Mouse (Mus musculus) cortical plate, adult 2 months (tissue): ENCODE data around the gene Mrm1. TPM values are rescaled to one million over a fixed set of nuclear protein-coding genes. Genes with fewer than 3 reads are reported as not detected.
"Not testable (repeated sequence)": the region's sequence is repeated elsewhere in the genome, so short reads cannot be mapped to it uniquely, and the experiment has no call there.

Experiments used
- H3K27ac ChIP-seq: fragments of 200-500 bp; 2 replicates; pipeline ENCODE4 v1.5.1; 2012; ENCODE audit warnings: low read length, control low read depth, inconsistent platforms; ENCODE audit not compliant: insufficient read depth
- H3K4me1 ChIP-seq: fragments of 200-500 bp; 2 replicates; pipeline ENCODE4 v1.6.1; 2011; ENCODE audit warnings: low read length; ENCODE audit not compliant: control insufficient read depth, insufficient read depth
- H3K4me3 ChIP-seq: fragments of 200-500 bp; 2 replicates; pipeline ENCODE4 v1.5.1; 2011; ENCODE audit warnings: mild to moderate bottlenecking, low read length, control low read depth; ENCODE audit not compliant: insufficient read depth
- CTCF ChIP-seq: fragments of 200-500 bp; IDR thresholded peaks from 2 replicates; pipeline ENCODE4 v1.5.1; 2011; ENCODE audit warnings: mild to moderate bottlenecking, control low read depth, low read length; ENCODE audit not compliant: insufficient read depth; ENCODE audit errors: extremely low read depth
- POLR2A ChIP-seq: fragments of 200-500 bp; IDR thresholded peaks from 2 replicates; pipeline ENCODE4 v1.6.1; 2011; ENCODE audit warnings: mild to moderate bottlenecking, low read length, control low read depth; ENCODE audit not compliant: insufficient read depth; ENCODE audit errors: extremely low read depth
- polyA plus RNA-seq: library from polyadenylated mRNA; depleted of rRNA; stranded (reverse); fragments of >200 nt; gene quantifications from 2 replicates; pipeline ENCODE4 v1.2.3, GENCODE M21; 2012; rRNA removed

Mrm1 gene
- polyA plus RNA-seq, result 14.5 and 16.5 TPM in 2 replicates

DNA sequence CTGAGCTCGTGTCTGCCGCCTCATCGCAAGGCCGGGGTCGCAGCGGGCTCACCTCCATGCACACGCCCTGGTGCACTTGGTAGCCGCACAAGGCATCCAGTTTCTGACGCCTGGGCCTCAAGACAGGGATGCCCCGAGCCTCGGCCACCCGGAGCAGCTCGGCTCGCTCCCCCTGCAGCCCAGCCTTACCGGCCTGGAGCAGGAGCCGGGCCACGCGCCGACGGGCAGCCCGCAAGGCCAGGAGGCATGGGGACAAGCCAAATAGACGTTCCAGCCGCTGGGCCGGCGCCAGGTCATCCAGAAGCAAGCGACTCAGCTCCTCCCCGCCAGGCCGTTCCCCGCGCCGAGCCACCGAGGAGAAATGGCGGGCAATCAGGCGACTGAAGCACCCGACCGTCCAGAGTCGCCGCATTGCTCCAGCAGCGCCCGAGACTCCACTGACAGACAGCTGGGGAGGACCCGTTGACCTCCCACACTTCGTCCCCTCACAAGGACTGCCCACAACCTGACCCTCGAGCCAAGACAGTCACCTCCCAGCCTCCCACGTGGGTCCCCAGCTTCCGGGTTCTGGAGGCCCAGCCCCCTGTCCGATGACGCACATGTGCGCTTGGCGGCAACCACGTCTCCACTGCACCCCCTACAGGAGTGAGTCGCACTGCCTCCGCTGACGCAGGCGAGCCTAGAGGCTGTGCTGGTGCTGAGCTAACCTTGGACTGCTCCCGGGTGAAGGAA is at the start of gene Mrm1:
Mrm1 (minus strand) TSS at position 555 of the 732 bp plus-strand sequence.
- Histone ChIP-seq H3K4me1 (no peaks in the 10 kb centered on the region), H3K27ac (peak within 1 kb of the TSS; percentile 61), H3K4me3 (peak within 1 kb of the TSS; percentile 43)
- TF ChIP-seq POLR2A (peak; percentile 64; the same call in 1 of the 2 replicates), CTCF (peak; percentile 56)

DNA sequence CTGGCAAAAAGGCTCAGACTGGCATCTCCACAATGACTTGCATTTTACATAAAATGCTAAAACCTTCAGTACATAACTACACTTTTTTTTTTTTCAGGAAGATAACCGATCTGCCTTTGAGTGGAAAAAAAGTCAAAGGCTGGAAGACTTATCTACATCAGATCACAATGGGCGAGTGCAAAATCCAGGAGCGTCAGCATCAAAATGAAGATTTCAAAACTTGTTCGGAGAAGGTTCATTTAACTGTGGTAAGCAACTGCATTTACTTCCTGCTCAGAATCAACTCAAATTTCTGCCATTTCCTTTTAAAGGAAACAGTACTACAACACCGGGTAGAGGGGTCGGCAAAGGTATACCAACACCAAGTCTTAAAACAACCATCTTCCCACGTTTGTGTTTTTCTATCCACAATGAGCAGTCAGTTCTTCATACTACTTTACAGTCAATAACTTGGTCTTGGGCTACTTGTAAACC is 49.5 kb upstream of the Mrm1 start:
- Histone ChIP-seq H3K4me1 (peaks cover 4% of the 10 kb centered on the region), H3K27ac (no peak overlapping the region), H3K4me3 (peak overlapping the region; percentile 89; the same call in 1 of the 2 replicates)
- TF ChIP-seq POLR2A (no peak), CTCF (no peak)

DNA sequence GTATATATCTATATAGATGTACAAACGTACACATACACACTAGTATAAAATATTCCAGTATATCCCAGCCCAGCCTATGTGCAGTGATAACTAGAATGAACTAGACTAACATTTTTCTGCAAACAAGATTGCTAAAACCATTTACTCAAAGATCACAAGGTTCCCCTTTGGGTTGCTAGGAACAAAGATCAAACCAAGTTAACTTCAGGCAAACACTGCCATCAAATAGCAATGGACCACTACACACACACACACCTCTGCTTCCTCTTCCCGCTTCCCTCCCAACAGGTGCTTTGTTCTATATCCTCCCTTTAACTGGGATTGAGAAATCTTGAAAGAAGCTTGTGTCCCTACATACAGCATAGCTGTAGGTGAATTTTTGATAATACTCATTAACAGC is 48.3 kb upstream of the Mrm1 start:
- peaks cover 4% of the 10 kb centered on the region for H3K4me1 ChIP-seq
- no peak overlapping the region for H3K4me3 ChIP-seq
- TF ChIP-seq POLR2A (no peak), CTCF (no peak)

DNA sequence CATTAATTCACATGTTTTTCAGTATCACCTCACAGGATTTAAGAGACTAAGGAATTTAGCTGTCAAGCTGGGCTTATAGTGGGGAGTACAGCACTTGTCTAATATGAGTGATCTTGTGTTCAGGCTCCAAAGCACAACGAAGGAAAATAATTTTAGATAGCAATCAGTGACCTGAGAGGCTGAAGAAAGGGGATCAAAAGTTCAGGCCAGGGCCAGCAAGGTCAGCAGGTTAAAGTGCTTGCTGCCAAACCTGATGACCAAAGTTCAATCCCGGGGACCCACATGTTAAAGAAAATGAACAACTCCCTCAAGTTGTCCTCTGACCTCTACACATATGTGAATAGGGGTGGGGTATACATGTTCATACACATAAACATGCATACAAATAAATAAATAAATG is 46.0 kb upstream of the Mrm1 start:
- Histone ChIP-seq H3K4me3 (no peak overlapping the region), H3K27ac (no peak overlapping the region), H3K4me1 (peaks cover 4% of the 10 kb centered on the region)
- TF ChIP-seq CTCF, result no peak
- TF ChIP-seq POLR2A, result no peak

More for the DNA sequence above, 48.3 kb upstream of the Mrm1 start:
- no peak overlapping the region for H3K27ac ChIP-seq

DNA sequence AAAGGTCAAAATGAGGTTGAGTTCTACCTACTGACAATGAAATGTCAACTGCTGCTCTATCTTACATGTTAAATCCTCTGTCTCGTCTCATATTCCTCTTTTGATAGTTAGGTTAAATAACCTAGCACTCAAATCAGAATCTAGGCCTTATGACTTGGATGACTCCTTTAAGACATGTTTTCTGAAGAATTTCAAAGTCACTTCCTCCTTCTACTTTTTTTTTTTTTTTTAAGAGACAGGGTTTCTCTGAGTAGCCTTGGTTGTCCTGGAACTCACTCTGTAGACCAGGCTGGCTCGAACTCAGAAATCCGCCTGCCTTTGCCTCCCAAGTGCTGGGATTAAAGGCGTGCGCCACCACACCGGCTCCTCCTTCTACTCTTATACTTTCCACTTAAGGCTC is 36.0 kb upstream of the Mrm1 start:
- Histone ChIP-seq H3K27ac (no peak overlapping the region), H3K4me1 (no peaks in the 10 kb centered on the region), H3K4me3 (no peak overlapping the region)
- no peak for TF ChIP-seq POLR2A
- TF ChIP-seq CTCF, result no peak

- no peak overlapping the region for H3K27ac ChIP-seq
- H3K4me1 ChIP-seq, result no peaks in the 10 kb centered on the region
- no peak for TF ChIP-seq POLR2A
- TF ChIP-seq CTCF, result no peak
- H3K4me3 ChIP-seq, result no peak overlapping the region
These were observed 28.3 kb upstream of the Mrm1 start for GRCm38 (mm10) chr11:84847475-84848090.

DNA sequence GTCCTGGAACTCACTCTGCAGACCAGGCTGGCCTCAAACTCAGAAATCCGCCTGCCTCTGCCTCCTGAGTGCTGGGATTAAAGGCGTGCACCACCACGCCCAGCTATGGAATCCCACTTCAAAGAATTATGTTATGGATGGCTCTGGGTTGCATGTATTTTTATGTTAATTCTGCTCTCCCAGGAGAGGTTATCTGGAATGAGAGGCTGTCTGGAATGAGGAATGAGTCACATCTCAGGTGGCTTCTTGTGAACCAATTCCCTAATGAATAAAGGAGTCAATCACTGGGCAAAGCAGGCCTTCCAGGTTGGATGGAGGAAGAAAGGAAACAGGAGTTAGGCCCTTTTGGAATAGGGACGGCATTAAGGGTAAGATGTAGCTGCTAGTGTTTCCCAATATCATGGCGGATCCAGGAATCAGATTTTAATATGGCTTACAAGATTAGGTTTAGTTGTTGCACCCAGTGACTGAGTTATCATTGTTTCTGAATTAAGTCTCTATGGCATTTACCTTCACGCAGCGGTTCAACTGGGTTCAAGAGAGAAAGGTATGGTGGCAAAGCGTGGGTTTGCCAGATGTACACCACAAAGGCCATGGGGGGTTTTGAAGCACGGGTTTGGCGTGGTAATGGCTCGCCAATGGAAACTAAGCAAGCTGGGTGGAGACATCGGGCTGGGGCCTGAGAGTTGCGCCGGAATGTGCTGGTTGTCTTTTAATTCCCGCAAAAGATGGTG is 27.6 kb upstream of the Mrm1 start:
- no peak for TF ChIP-seq CTCF
- no peak for TF ChIP-seq POLR2A
- Histone ChIP-seq H3K4me3 (no peak overlapping the region), H3K4me1 (no peaks in the 10 kb centered on the region), H3K27ac (no peak overlapping the region)

DNA sequence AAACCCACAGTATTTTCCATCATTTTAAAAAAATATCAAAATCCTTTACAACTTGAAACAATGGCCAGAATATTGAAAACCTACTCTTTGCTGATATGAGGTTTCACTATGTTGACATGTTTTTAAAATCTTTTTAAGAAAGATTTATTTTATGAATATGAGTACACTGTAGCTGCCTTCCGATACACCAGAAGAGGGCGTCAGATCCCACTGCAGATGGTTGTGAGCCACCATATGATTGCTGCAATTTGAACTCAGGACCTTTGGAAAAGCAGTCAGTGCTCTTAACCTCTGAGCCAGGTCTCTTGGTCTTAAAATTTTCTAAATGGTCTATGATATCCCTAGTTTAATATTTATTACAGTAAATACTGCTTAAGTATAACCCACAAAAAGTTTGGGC is 20.0 kb upstream of the Mrm1 start:
- H3K4me3 ChIP-seq, result no peak overlapping the region
- H3K4me1 ChIP-seq, result no peaks in the 10 kb centered on the region
- no peak for TF ChIP-seq POLR2A
- no peak for TF ChIP-seq CTCF
- H3K27ac ChIP-seq, result no peak overlapping the region

DNA sequence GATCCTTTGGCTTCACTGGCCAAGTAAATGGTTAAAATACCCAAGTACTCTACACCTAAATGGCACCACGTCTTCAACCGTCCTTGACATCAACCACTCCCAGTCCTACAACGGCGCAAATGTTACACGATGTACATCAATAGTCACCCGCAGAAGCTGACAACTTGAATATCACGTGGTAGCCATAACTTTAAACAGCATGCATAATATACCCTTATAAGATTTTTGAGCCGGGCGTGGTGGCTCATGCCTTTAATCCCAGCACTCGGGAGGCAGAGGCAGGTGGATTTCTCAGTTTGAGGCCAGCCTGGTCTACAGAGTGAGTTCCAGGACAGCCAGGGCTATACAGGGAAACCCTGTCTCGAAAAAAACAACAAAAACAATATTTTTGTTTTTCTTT is 10.2 kb upstream of the Mrm1 start:
- H3K27ac ChIP-seq, result peak overlapping the region; percentile 6; the same call in 1 of the 2 replicates
- H3K4me1 ChIP-seq, result not testable (repeated sequence)
- H3K4me3 ChIP-seq, result peak overlapping the region; percentile 93; the same call in 1 of the 2 replicates
